Mouse (Mus musculus): ENCODE measurements around the gene Mbd4.
"Not testable (repeated sequence)": the region's sequence is repeated elsewhere in the genome, so short reads cannot be mapped to it uniquely, and the experiment has no call there.

Gene Mbd4

GRCm38 (mm10) chr6:115853091-115853813, at the start of gene Mbd4, which contains the start of gene Ift122:
Mbd4 (minus strand) TSS chr6:115853371.
Ift122 (plus strand) TSS chr6:115853470.
- in situ Hi-C loops (cut with MboI; ENCODE audit: low sequenced_read_pairs): no loop called here

GRCm38 (mm10) chr6:115902545-115902944, 49.4 kb upstream of the Mbd4 start:
- in situ Hi-C loops (cut with MboI; ENCODE audit: low sequenced_read_pairs): no loop called here

GRCm38 (mm10) chr6:115901489-115901931, 48.3 kb upstream of the Mbd4 start:
- in situ Hi-C loops (cut with MboI; ENCODE audit: low sequenced_read_pairs): no loop called here

- in situ Hi-C loops (cut with MboI; ENCODE audit: low sequenced_read_pairs): no loop called here
Observed at GRCm38 (mm10) chr6:115901062-115901461, 47.9 kb upstream of the Mbd4 start.

- in situ Hi-C loops (cut with MboI; ENCODE audit: low sequenced_read_pairs): loop anchor here (10.0 to 25.0 kb wide), 2 partner anchors 97 to 239 kb away; partner anchors contain the start of gene Plxnd1
Observed at GRCm38 (mm10) chr6:115897926-115898520, 44.9 kb upstream of the Mbd4 start.

GRCm38 (mm10) chr6:115897117-115897516, 43.9 kb upstream of the Mbd4 start:
- in situ Hi-C loops (cut with MboI; ENCODE audit: low sequenced_read_pairs): loop anchor here (10.0 to 25.0 kb wide), 2 partner anchors 98 to 240 kb away; partner anchors contain the start of gene Plxnd1

- in situ Hi-C loops (cut with MboI; ENCODE audit: low sequenced_read_pairs): loop anchor here (10.0 to 25.0 kb wide), 2 partner anchors 98 to 241 kb away; partner anchors contain the start of gene Plxnd1
Observed at GRCm38 (mm10) chr6:115896346-115896745, 43.2 kb upstream of the Mbd4 start.

GRCm38 (mm10) chr6:115892363-115892762, 39.2 kb upstream of the Mbd4 start:
- in situ Hi-C loops (cut with MboI; ENCODE audit: low sequenced_read_pairs): loop anchor here (10.0 to 25.0 kb wide), 2 partner anchors 102 to 245 kb away; partner anchors contain the start of gene Plxnd1

GRCm38 (mm10) chr6:115891497-115892061, 38.4 kb upstream of the Mbd4 start:
- in situ Hi-C loops (cut with MboI; ENCODE audit: low sequenced_read_pairs): loop anchor here (10.0 to 25.0 kb wide), 2 partner anchors 103 to 246 kb away; partner anchors contain the start of gene Plxnd1

- in situ Hi-C loops (cut with MboI; ENCODE audit: low sequenced_read_pairs): loop anchor here (10.0 to 25.0 kb wide), 2 partner anchors 104 to 246 kb away; partner anchors contain the start of gene Plxnd1
Observed at GRCm38 (mm10) chr6:115891061-115891460, 37.9 kb upstream of the Mbd4 start.

GRCm38 (mm10) chr6:115890601-115891000, 37.4 kb upstream of the Mbd4 start:
- in situ Hi-C loops (cut with MboI; ENCODE audit: low sequenced_read_pairs): loop anchor here (10.0 to 25.0 kb wide), 2 partner anchors 104 to 247 kb away; partner anchors contain the start of gene Plxnd1

GRCm38 (mm10) chr6:115888296-115888695, 35.1 kb upstream of the Mbd4 start:
- in situ Hi-C loops (cut with MboI; ENCODE audit: low sequenced_read_pairs): loop anchor here (25.0 kb wide), 1 partner anchor 249 kb away; no protein-coding TSS in a partner anchor

- in situ Hi-C loops (cut with MboI; ENCODE audit: low sequenced_read_pairs): loop anchor here (25.0 kb wide), 1 partner anchor 250 kb away; no protein-coding TSS in a partner anchor
Observed at GRCm38 (mm10) chr6:115886894-115887293, 33.7 kb upstream of the Mbd4 start.

GRCm38 (mm10) chr6:115884018-115884417, 30.8 kb upstream of the Mbd4 start:
- in situ Hi-C loops (cut with MboI; ENCODE audit: low sequenced_read_pairs): loop anchor here (25.0 kb wide), 1 partner anchor 253 kb away; no protein-coding TSS in a partner anchor

- in situ Hi-C loops (cut with MboI; ENCODE audit: low sequenced_read_pairs): loop anchor here (25.0 kb wide), 1 partner anchor 257 kb away; no protein-coding TSS in a partner anchor
Observed at GRCm38 (mm10) chr6:115880751-115881150, 27.6 kb upstream of the Mbd4 start.

GRCm38 (mm10) chr6:115879736-115880135, 26.6 kb upstream of the Mbd4 start:
- in situ Hi-C loops (cut with MboI; ENCODE audit: low sequenced_read_pairs): loop anchor here (25.0 kb wide), 1 partner anchor 258 kb away; no protein-coding TSS in a partner anchor

- in situ Hi-C loops (cut with MboI; ENCODE audit: low sequenced_read_pairs): loop anchor here (25.0 kb wide), 1 partner anchor 259 kb away; no protein-coding TSS in a partner anchor
Observed at GRCm38 (mm10) chr6:115878694-115879093, 25.5 kb upstream of the Mbd4 start.

- in situ Hi-C loops (cut with MboI; ENCODE audit: low sequenced_read_pairs): loop anchor here (25.0 kb wide), 1 partner anchor 260 kb away; no protein-coding TSS in a partner anchor
Observed at GRCm38 (mm10) chr6:115877239-115877638, 24.1 kb upstream of the Mbd4 start.

GRCm38 (mm10) chr6:115871318-115871717, 18.1 kb upstream of the Mbd4 start:
- in situ Hi-C loops (cut with MboI; ENCODE audit: low sequenced_read_pairs): not testable (repeated sequence)

- in situ Hi-C loops (cut with MboI; ENCODE audit: low sequenced_read_pairs): not testable (repeated sequence)
Observed at GRCm38 (mm10) chr6:115867157-115867556, 14.0 kb upstream of the Mbd4 start.

- in situ Hi-C loops (cut with MboI; ENCODE audit: low sequenced_read_pairs): no loop called here
Observed at GRCm38 (mm10) chr6:115865246-115865645, 12.1 kb upstream of the Mbd4 start.

All from CH12F3 (cell line).